Mouse (Mus musculus) stomach, postnatal 0 days (tissue): Measurements from ENCODE around the gene Utp4.

Experiments
- CTCF ChIP-seq: IDR thresholded peaks from 2 replicates; pipeline ENCODE4 v1.5.1; 2016; ENCODE audit warnings: antibody characterized with exemption, low read depth, mild to moderate bottlenecking, moderate library complexity
- EP300 ChIP-seq: optimal IDR thresholded peaks from 2 replicates; pipeline ENCODE3; 2016; ENCODE audit warnings: antibody characterized with exemption

GRCm38 (mm10) chr8:106969964-106970363 lies 76.5 kb downstream of the Utp4 start:
- TF ChIP-seq CTCF (no peak), EP300 (no peak)
